Mouse (Mus musculus) embryonic fibroblast, embryonic 13.5 days (primary cell): ENCODE results near the gene Des. TPM values are rescaled to one million over a fixed set of nuclear protein-coding genes. Genes with fewer than 3 reads are reported as not detected.

Source experiments
- H3K27ac ChIP-seq: 2 replicates; pipeline ENCODE4 v1.5.1; 2012; ENCODE audit warnings: low read length, control low read depth, inconsistent platforms; ENCODE audit not compliant: insufficient read depth
- H3K4me1 ChIP-seq: 2 replicates; pipeline ENCODE4 v1.6.1; 2011; ENCODE audit warnings: low read length; ENCODE audit not compliant: control insufficient read depth, insufficient read depth
- H3K4me3 ChIP-seq: 2 replicates; pipeline ENCODE4 v1.5.1; 2011; ENCODE audit warnings: mild to moderate bottlenecking, control low read depth, low read length; ENCODE audit not compliant: insufficient read depth
- CTCF ChIP-seq: IDR thresholded peaks from 2 replicates; pipeline ENCODE4 v1.5.1; 2011; ENCODE audit warnings: mild to moderate bottlenecking, control low read depth, low read length, moderate library complexity, borderline replicate concordance; ENCODE audit not compliant: insufficient read depth
- POLR2A ChIP-seq: IDR thresholded peaks from 2 replicates; pipeline ENCODE4 v1.6.1; 2011; ENCODE audit warnings: low read depth, mild to moderate bottlenecking, control low read depth, low read length, moderate library complexity
- polyA plus RNA-seq: library from polyadenylated mRNA; stranded (reverse); fragments of >200 nt; gene quantifications from 2 replicates; pipeline ENCODE4 v1.2.4, GENCODE M21; 2011; ENCODE audit warnings: low read depth; ENCODE audit not compliant: missing spikeins, insufficient read length

The Des gene
- polyA plus RNA-seq, 1 experiment, result 11.3 TPM

- Histone ChIP-seq H3K4me3 (peak overlapping the region; percentile 68), H3K27ac (peak overlapping the region; percentile 56; the same call in 1 of the 2 replicates), H3K4me1 (peaks cover 6% of the 10 kb centered on the region; the same call in 1 of the 2 replicates)
- no peak for TF ChIP-seq CTCF
- peak; percentile 24; the same call in 1 of the 2 replicates for TF ChIP-seq POLR2A
Measured at GRCm38 (mm10) chr1:75381482-75382355, 21.6 kb downstream of the Des start.

- TF ChIP-seq POLR2A (peak; percentile 49), CTCF (no peak)
- Histone ChIP-seq H3K4me3 (peak overlapping the region; percentile 68), H3K4me1 (peaks cover 6% of the 10 kb centered on the region; the same call in 1 of the 2 replicates), H3K27ac (peak overlapping the region; percentile 56)
Measured at GRCm38 (mm10) chr1:75382356-75383071, 22.4 kb downstream of the Des start.

GRCm38 (mm10) chr1:75384470-75385141, 24.5 kb downstream of the Des start:
- Histone ChIP-seq H3K27ac (no peak overlapping the region), H3K4me1 (peaks cover 6% of the 10 kb centered on the region; the same call in 1 of the 2 replicates)

GRCm38 (mm10) chr1:75385142-75385730, 25.1 kb downstream of the Des start:
- H3K4me3 ChIP-seq, result no peak overlapping the region
- H3K27ac ChIP-seq, result no peak overlapping the region
- peaks cover 6% of the 10 kb centered on the region; the same call in 1 of the 2 replicates for H3K4me1 ChIP-seq
- no peak for TF ChIP-seq POLR2A
- no peak for TF ChIP-seq CTCF

More at GRCm38 (mm10) chr1:75384470-75385141, 24.5 kb downstream of the Des start:
- no peak overlapping the region for H3K4me3 ChIP-seq
- TF ChIP-seq CTCF (no peak), POLR2A (no peak)

- no peak for TF ChIP-seq CTCF
- no peak for TF ChIP-seq POLR2A
- H3K4me3 ChIP-seq, result no peak overlapping the region
- no peak overlapping the region for H3K27ac ChIP-seq
- H3K4me1 ChIP-seq, result peaks cover 5% of the 10 kb centered on the region; the same call in 1 of the 2 replicates
Measured at GRCm38 (mm10) chr1:75386149-75386548, 26.0 kb downstream of the Des start.

- Histone ChIP-seq H3K4me3 (no peak overlapping the region), H3K27ac (no peak overlapping the region), H3K4me1 (peaks cover 12% of the 10 kb centered on the region)
- TF ChIP-seq CTCF (no peak), POLR2A (no peak)
Measured at GRCm38 (mm10) chr1:75387469-75387928, 27.4 kb downstream of the Des start.

GRCm38 (mm10) chr1:75387929-75388897, 28.1 kb downstream of the Des start:
- Histone ChIP-seq H3K27ac (no peak overlapping the region), H3K4me3 (no peak overlapping the region), H3K4me1 (peaks cover 17% of the 10 kb centered on the region)
- TF ChIP-seq CTCF, result no peak
- TF ChIP-seq POLR2A, result no peak

GRCm38 (mm10) chr1:75388898-75389515, 28.9 kb downstream of the Des start:
- no peak overlapping the region for H3K27ac ChIP-seq
- no peak overlapping the region for H3K4me3 ChIP-seq
- TF ChIP-seq CTCF (no peak), POLR2A (no peak)
- H3K4me1 ChIP-seq, result peaks cover 23% of the 10 kb centered on the region
